ENCODE assay signal across 10 mouse cellular contexts in genomic region chr12:26733822-26734557, GRCm38 (mm10).
DNase-seq lines count a peak whose midpoint lies in the region; ATAC-seq and TF ChIP-seq lines count a peak whose summit lies in the region.
"Had no signal": no experiment of that assay in that cellular context is flagged by ENCODE, and none has a peak within 500 bp of the region (broad histone marks: within the 10 kb centered on the region; RNA-seq: fewer than 3 reads in every experiment).

No protein-coding gene starts in this region.

- no peak overlapping the region for H3K27ac ChIP-seq in lung, embryonic 14.5 days (ENCODE audit: low read depth)
- peak overlapping the region; percentile 73 for H3K27ac ChIP-seq in forebrain, embryonic 12.5 days
- no peak overlapping the region for H3K27ac ChIP-seq in intestine, embryonic 16.5 days (ENCODE audit: low read length)

- TF ChIP-seq CTCF in lung, embryonic 14.5 days (IDR thresholded peaks at IDR 0.05; ENCODE audit: low read depth) = peak; percentile 56

- H3K4me2 ChIP-seq in lung, embryonic 14.5 days = no peak overlapping the region
- no peak overlapping the region for H3K4me2 ChIP-seq in forebrain, embryonic 12.5 days
- no peak overlapping the region for H3K4me2 ChIP-seq in intestine, embryonic 16.5 days (ENCODE audit: low read depth, low read length)

- H3K4me1 ChIP-seq in lung, embryonic 14.5 days (ENCODE audit: insufficient read depth) = no peaks in the 10 kb centered on the region; the same call in 1 of the 2 replicates
- H3K4me1 ChIP-seq in forebrain, embryonic 12.5 days = peaks cover 16% of the 10 kb centered on the region
- peaks cover 2% of the 10 kb centered on the region; the same call in 1 of the 2 replicates for H3K4me1 ChIP-seq in intestine, embryonic 16.5 days (ENCODE audit: control insufficient read depth, insufficient read depth, low read length)

- no peak overlapping the region for H3K9ac ChIP-seq in lung, embryonic 14.5 days
- no peak overlapping the region for H3K9ac ChIP-seq in forebrain, embryonic 12.5 days
- no peak overlapping the region for H3K9ac ChIP-seq in intestine, embryonic 16.5 days (ENCODE audit: low read depth, low read length)

- H3K27me3 ChIP-seq in lung, embryonic 14.5 days (ENCODE audit: insufficient read depth, low read length) = no peaks in the 10 kb centered on the region
- H3K27me3 ChIP-seq in forebrain, embryonic 12.5 days = no peaks in the 10 kb centered on the region
- H3K27me3 ChIP-seq in intestine, embryonic 16.5 days (replicated peaks; ENCODE audit: control insufficient read depth, insufficient read depth, low read length) = no peaks in the 10 kb centered on the region

- WGBS in lung, embryonic 14.5 days = 14% methylated on average over 4 of the region's 4 CpGs
- 24% methylated on average over 4 of the region's 4 CpGs for WGBS in forebrain, embryonic 12.5 days
- WGBS in intestine, embryonic 16.5 days = 28% methylated on average over 4 of the region's 4 CpGs

- no peaks in the 10 kb centered on the region for H3K9me3 ChIP-seq in lung, embryonic 14.5 days (ENCODE audit: low read depth, low read length)
- H3K9me3 ChIP-seq in forebrain, embryonic 12.5 days = no peaks in the 10 kb centered on the region
- no peaks in the 10 kb centered on the region for H3K9me3 ChIP-seq in intestine, embryonic 16.5 days (ENCODE audit: control insufficient read depth, low read length)

- H3K4me3 ChIP-seq in lung, embryonic 14.5 days (ENCODE audit: low read depth, low read length) = no peak overlapping the region
- no peak overlapping the region for H3K4me3 ChIP-seq in forebrain, embryonic 12.5 days (replicated peaks)
- no peak overlapping the region for H3K4me3 ChIP-seq in intestine, embryonic 16.5 days (ENCODE audit: low read length)
- H3K4me3 ChIP-seq: erythroblast, embryonic 14.5 days had no signal

- no peaks in the 10 kb centered on the region for H3K36me3 ChIP-seq in lung, embryonic 14.5 days (ENCODE audit: insufficient read depth)
- no peaks in the 10 kb centered on the region for H3K36me3 ChIP-seq in forebrain, embryonic 12.5 days (replicated peaks)
- no peaks in the 10 kb centered on the region for H3K36me3 ChIP-seq in intestine, embryonic 16.5 days (ENCODE audit: control insufficient read depth, insufficient read depth, low read length)

- peak; percentile 62 for DNase-seq in lung, embryonic 14.5 days
- DNase-seq in lung, postnatal 14 days = no peak
- peak; percentile 80 for DNase-seq in retina, embryonic 14.5 days (ENCODE audit: low spot score)
- DNase-seq in frontal cortex, postnatal 10 days (ENCODE audit: low spot score in 2 of 2) = no peak
- DNase-seq in right cerebral cortex, postnatal 14 days = no peak
- no peak for DNase-seq in gastrocnemius, postnatal 4 days (ENCODE audit: low spot score in 2 of 2)
- DNase-seq: lung, postnatal 36 days had no signal

- ATAC-seq in lung, embryonic 14.5 days (ENCODE audit: insufficient read depth) = no peak
- ATAC-seq in forebrain, embryonic 12.5 days (ENCODE audit: low FRiP score) = peak; percentile 63
- peak; percentile 71 for ATAC-seq in intestine, embryonic 16.5 days

Comparison
In these comparisons a context has a peak if more than half of its experiments do, and no peak if none do; other contexts are left out.
1. DNase-seq: peak in lung, embryonic 14.5 days (single experiment) and retina, embryonic 14.5 days (single experiment); none in lung, postnatal 14 days (single experiment), frontal cortex, postnatal 10 days (0 of 2), right cerebral cortex, postnatal 14 days (single experiment) and gastrocnemius, postnatal 4 days (0 of 2).